Mouse (Mus musculus): Measurements from ENCODE around the gene Ets1. TPM values are rescaled to one million over a fixed set of nuclear protein-coding genes. Genes with fewer than 3 reads are reported as not detected.

Ets1 gene
- 18.9 and 20.3 TPM in 2 replicates for polyA plus RNA-seq (2015; fragmentation: Nextera tagmentation; extraction: Ambion mirVana)

GRCm38 (mm10) chr9:32635627-32636385, at the start of gene Ets1:
Gene Ets1, plus strand, starts transcription at chr9:32636221.
- Histone ChIP-seq H3K4me2 (replicated peaks) (no peak within 1 kb of the TSS), H3K27me3 (peaks cover 21% of the 10 kb centered on the region; the same call in 1 of the 2 replicates)

GRCm38 (mm10) chr9:32589900-32590299, 46.1 kb upstream of the Ets1 start:
- no peak overlapping the region for H3K27ac ChIP-seq (replicated peaks)
- 9% methylated on average over 8 of the region's 8 CpGs for WGBS
- no peak overlapping the region for H3K4me3 ChIP-seq
- H3K36me3 ChIP-seq = no peaks in the 10 kb centered on the region
- H3K9ac ChIP-seq (replicated peaks) = no peak overlapping the region
- 0 out of 2 replicates have a peak, but pooled peaks cover 4% of the 10 kb centered on the region for H3K27me3 ChIP-seq
- peaks cover 7% of the 10 kb centered on the region for H3K4me1 ChIP-seq
- H3K4me2 ChIP-seq (replicated peaks) = no peak overlapping the region
- peak; percentile 68 for ATAC-seq (replicated peaks)
- no peaks in the 10 kb centered on the region for H3K9me3 ChIP-seq

More at GRCm38 (mm10) chr9:32635627-32636385, at the start of gene Ets1:
- Histone ChIP-seq H3K9me3 (no peaks in the 10 kb centered on the region), H3K4me3 (no peak within 1 kb of the TSS), H3K4me1 (0 out of 2 replicates have a peak, but pooled peaks cover 3% of the 10 kb centered on the region), H3K27ac (replicated peaks) (no peak within 1 kb of the TSS), H3K36me3 (no peaks in the 10 kb centered on the region), H3K9ac (replicated peaks) (no peak within 1 kb of the TSS)
- 1% methylated on average over 10 of the region's 10 CpGs for WGBS
- ATAC-seq (replicated peaks) = no peak

GRCm38 (mm10) chr9:32590571-32590970, 45.5 kb upstream of the Ets1 start:
- Histone ChIP-seq H3K4me1 (peaks cover 7% of the 10 kb centered on the region), H3K27me3 (0 out of 2 replicates have a peak, but pooled peaks cover 4% of the 10 kb centered on the region), H3K36me3 (no peaks in the 10 kb centered on the region), H3K27ac (replicated peaks) (no peak overlapping the region), H3K9me3 (no peaks in the 10 kb centered on the region), H3K4me3 (no peak overlapping the region), H3K9ac (replicated peaks) (no peak overlapping the region), H3K4me2 (replicated peaks) (no peak overlapping the region)
- 39% methylated on average over 5 of the region's 5 CpGs for WGBS
- ATAC-seq (replicated peaks) = no peak

GRCm38 (mm10) chr9:32591732-32592582, 44.1 kb upstream of the Ets1 start:
- Histone ChIP-seq H3K4me3 (no peak overlapping the region), H3K4me1 (peaks cover 7% of the 10 kb centered on the region), H3K27ac (replicated peaks) (no peak overlapping the region), H3K36me3 (no peaks in the 10 kb centered on the region), H3K9me3 (no peaks in the 10 kb centered on the region), H3K4me2 (replicated peaks) (no peak overlapping the region), H3K27me3 (0 out of 2 replicates have a peak, but pooled peaks cover 4% of the 10 kb centered on the region), H3K9ac (replicated peaks) (no peak overlapping the region)
- peak; percentile 73 for ATAC-seq (replicated peaks)
- 9% methylated on average over 14 of the region's 14 CpGs for whole genome bisulfite sequencing

GRCm38 (mm10) chr9:32592583-32592890, 43.5 kb upstream of the Ets1 start:
- no peak for ATAC-seq (replicated peaks)
- Histone ChIP-seq H3K9ac (replicated peaks) (no peak overlapping the region), H3K27ac (replicated peaks) (no peak overlapping the region), H3K36me3 (no peaks in the 10 kb centered on the region), H3K27me3 (0 out of 2 replicates have a peak, but pooled peaks cover 4% of the 10 kb centered on the region), H3K4me1 (peaks cover 7% of the 10 kb centered on the region), H3K4me2 (replicated peaks) (no peak overlapping the region), H3K4me3 (no peak overlapping the region), H3K9me3 (no peaks in the 10 kb centered on the region)
- WGBS = 9% methylated on average over 2 of the region's 2 CpGs

- Histone ChIP-seq H3K4me3 (no peak overlapping the region), H3K4me2 (replicated peaks) (no peak overlapping the region), H3K27me3 (no peaks in the 10 kb centered on the region), H3K27ac (replicated peaks) (no peak overlapping the region), H3K9ac (replicated peaks) (no peak overlapping the region), H3K4me1 (peaks cover 7% of the 10 kb centered on the region), H3K36me3 (no peaks in the 10 kb centered on the region), H3K9me3 (no peaks in the 10 kb centered on the region)
- WGBS = 5% methylated on average over 1 of the region's 1 CpGs
- no peak for ATAC-seq (replicated peaks)
These were observed 42.2 kb upstream of the Ets1 start for GRCm38 (mm10) chr9:32593816-32594215.

- H3K4me1 ChIP-seq = peaks cover 7% of the 10 kb centered on the region
- no peaks in the 10 kb centered on the region for H3K36me3 ChIP-seq
- no peak overlapping the region for H3K4me2 ChIP-seq (replicated peaks)
- ATAC-seq (replicated peaks) = no peak
- H3K9ac ChIP-seq (replicated peaks) = no peak overlapping the region
- no peak overlapping the region for H3K4me3 ChIP-seq
- H3K9me3 ChIP-seq = no peaks in the 10 kb centered on the region
- H3K27ac ChIP-seq (replicated peaks) = no peak overlapping the region
- H3K27me3 ChIP-seq = no peaks in the 10 kb centered on the region
- WGBS = 41% methylated on average over 4 of the region's 4 CpGs
These were observed 41.7 kb upstream of the Ets1 start for GRCm38 (mm10) chr9:32594346-32594745.

GRCm38 (mm10) chr9:32595076-32595820, 40.8 kb upstream of the Ets1 start:
- no peaks in the 10 kb centered on the region for H3K9me3 ChIP-seq
- H3K27ac ChIP-seq (replicated peaks) = no peak overlapping the region
- H3K27me3 ChIP-seq = no peaks in the 10 kb centered on the region
- ATAC-seq (replicated peaks) = no peak; the same call in 1 of the 2 replicates
- 58% methylated on average over 7 of the region's 7 CpGs for WGBS
- H3K4me1 ChIP-seq = peaks cover 7% of the 10 kb centered on the region
- no peaks in the 10 kb centered on the region for H3K36me3 ChIP-seq
- no peak overlapping the region for H3K4me2 ChIP-seq (replicated peaks)
- no peak overlapping the region for H3K4me3 ChIP-seq
- H3K9ac ChIP-seq (replicated peaks) = no peak overlapping the region

GRCm38 (mm10) chr9:32596366-32596765, 39.7 kb upstream of the Ets1 start:
- ATAC-seq (replicated peaks) = no peak
- H3K4me1 ChIP-seq = peaks cover 7% of the 10 kb centered on the region
- H3K9me3 ChIP-seq = no peaks in the 10 kb centered on the region
- no peaks in the 10 kb centered on the region for H3K27me3 ChIP-seq
- H3K9ac ChIP-seq (replicated peaks) = no peak overlapping the region
- no peak overlapping the region for H3K4me3 ChIP-seq
- 80% methylated on average over 8 of the region's 8 CpGs for WGBS
- H3K27ac ChIP-seq (replicated peaks) = no peak overlapping the region
- no peaks in the 10 kb centered on the region for H3K36me3 ChIP-seq
- H3K4me2 ChIP-seq (replicated peaks) = no peak overlapping the region

- no peak overlapping the region for H3K9ac ChIP-seq (replicated peaks)
- 90% methylated on average over 5 of the region's 5 CpGs for WGBS
- no peak overlapping the region for H3K4me2 ChIP-seq (replicated peaks)
- no peaks in the 10 kb centered on the region for H3K36me3 ChIP-seq
- H3K4me1 ChIP-seq = no peaks in the 10 kb centered on the region
- no peaks in the 10 kb centered on the region for H3K9me3 ChIP-seq
- H3K27ac ChIP-seq (replicated peaks) = no peak overlapping the region
- H3K27me3 ChIP-seq = no peaks in the 10 kb centered on the region
- ATAC-seq (replicated peaks) = no peak
- H3K4me3 ChIP-seq = no peak overlapping the region
These were observed 34.1 kb upstream of the Ets1 start for GRCm38 (mm10) chr9:32601953-32602352.

GRCm38 (mm10) chr9:32603097-32603496, 32.9 kb upstream of the Ets1 start:
- Histone ChIP-seq H3K27me3 (no peaks in the 10 kb centered on the region), H3K9me3 (no peaks in the 10 kb centered on the region), H3K4me1 (no peaks in the 10 kb centered on the region), H3K27ac (replicated peaks) (no peak overlapping the region), H3K4me2 (replicated peaks) (no peak overlapping the region), H3K4me3 (no peak overlapping the region), H3K9ac (replicated peaks) (no peak overlapping the region), H3K36me3 (no peaks in the 10 kb centered on the region)
- 87% methylated on average over 7 of the region's 7 CpGs for WGBS
- no peak for ATAC-seq (replicated peaks)

- Histone ChIP-seq H3K9ac (replicated peaks) (no peak overlapping the region), H3K27me3 (no peaks in the 10 kb centered on the region), H3K4me2 (replicated peaks) (no peak overlapping the region), H3K36me3 (no peaks in the 10 kb centered on the region), H3K27ac (replicated peaks) (no peak overlapping the region), H3K4me3 (no peak overlapping the region), H3K9me3 (no peaks in the 10 kb centered on the region), H3K4me1 (no peaks in the 10 kb centered on the region)
- WGBS = 39% methylated on average over 7 of the region's 7 CpGs
- ATAC-seq (replicated peaks) = no peak
These were observed 28.8 kb upstream of the Ets1 start for GRCm38 (mm10) chr9:32607218-32607617.
